Mouse (Mus musculus): ENCODE data around the gene Prr22. TPM values are rescaled to one million over a fixed set of nuclear protein-coding genes. Genes with fewer than 3 reads are reported as not detected.

The Prr22 gene
- polyA plus RNA-seq, 1 experiment from 2014 or later = 1.5 TPM

DNA sequence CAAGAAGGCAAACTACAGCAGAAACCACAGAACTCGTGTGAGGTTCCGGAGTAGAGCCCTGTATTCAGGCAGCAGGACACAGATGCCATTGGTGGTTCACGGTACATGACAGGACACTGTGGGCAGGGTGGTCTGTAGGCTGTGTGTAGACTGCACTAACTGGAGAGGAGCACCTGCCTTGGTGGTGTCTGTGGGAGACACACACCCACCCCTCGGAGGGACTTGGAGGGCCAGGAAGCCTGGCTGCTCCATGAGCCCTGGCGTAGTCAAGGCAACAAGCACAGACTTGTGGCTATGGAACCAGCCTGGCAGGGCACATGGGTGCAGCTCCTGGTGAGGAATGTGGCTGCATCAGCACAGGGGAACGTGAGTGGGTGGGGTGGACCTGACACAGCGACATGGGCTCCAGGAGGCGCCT, 49.7 kb downstream of the Prr22 start:
- H3K27me3 ChIP-seq (ENCODE audit: low read depth, poor library complexity, severe bottlenecking) = peaks cover 18% of the 10 kb centered on the region; the same call in 1 of the 2 replicates
- H3K9me3 ChIP-seq (replicated peaks) = no peaks in the 10 kb centered on the region
- H3K4me3 ChIP-seq = no peak overlapping the region
- H3K36me3 ChIP-seq = 0 out of 2 replicates have a peak, but pooled peaks cover 3% of the 10 kb centered on the region
- DNase-seq (ENCODE audit: low spot score) = no peak
- WGBS = 80% methylated on average over 8 of the region's 8 CpGs
- H3K27ac ChIP-seq (replicated peaks) = no peak overlapping the region
- peaks cover 45% of the 10 kb centered on the region for H3K4me1 ChIP-seq

Other genes starting within 250 kb of the Prr22 start
- 0.80 and 0.89 TPM in 2 replicates for gene Gm20219, start 215.9 kb upstream of the Prr22 start, polyA plus RNA-seq (2016; fragmentation: Nextera tagmentation; extraction: Ambion mirVana)
- gene Safb2, start 185.7 kb upstream of the Prr22 start, polyA plus RNA-seq (2016; fragmentation: Nextera tagmentation; extraction: Ambion mirVana) = 80.9 and 85.6 TPM in 2 replicates
- gene Safb, start 185.4 kb upstream of the Prr22 start, polyA plus RNA-seq (2016; fragmentation: Nextera tagmentation; extraction: Ambion mirVana) = 148 and 157 TPM in 2 replicates
- 197 and 202 TPM in 2 replicates for gene 2410015M20Rik, start 160.5 kb upstream of the Prr22 start, polyA plus RNA-seq (2016; fragmentation: Nextera tagmentation; extraction: Ambion mirVana)
- gene Rpl36, start 156.8 kb upstream of the Prr22 start, polyA plus RNA-seq (2016; fragmentation: Nextera tagmentation; extraction: Ambion mirVana) = 1,286 and 1,494 TPM in 2 replicates
- 52.4 and 54.4 TPM in 2 replicates for gene Lonp1, start 143.4 kb upstream of the Prr22 start, polyA plus RNA-seq (2016; fragmentation: Nextera tagmentation; extraction: Ambion mirVana)
- gene Catsperd, start 142.1 kb upstream of the Prr22 start, polyA plus RNA-seq (2016; fragmentation: Nextera tagmentation; extraction: Ambion mirVana) = 0.61 and 0.79 TPM in 2 replicates
- 140 and 145 TPM in 2 replicates for gene Ranbp3, start 97.0 kb upstream of the Prr22 start, polyA plus RNA-seq (2016; fragmentation: Nextera tagmentation; extraction: Ambion mirVana)
- 385 and 393 TPM in 2 replicates for gene Ndufa11, start 52.5 kb upstream of the Prr22 start, polyA plus RNA-seq (2016; fragmentation: Nextera tagmentation; extraction: Ambion mirVana)
- 12.0 and 16.5 TPM in 2 replicates for gene Vmac, start 52.2 kb upstream of the Prr22 start, polyA plus RNA-seq (2016; fragmentation: Nextera tagmentation; extraction: Ambion mirVana)
- gene Nrtn, start 12.7 kb upstream of the Prr22 start, polyA plus RNA-seq (2016; fragmentation: Nextera tagmentation; extraction: Ambion mirVana) = 4.1 and 5.6 TPM in 2 replicates
- gene Dus3l, start 5.5 kb upstream of the Prr22 start, polyA plus RNA-seq (2016; fragmentation: Nextera tagmentation; extraction: Ambion mirVana) = 44.7 and 45.6 TPM in 2 replicates
- 9.8 TPM in 2 replicates for gene Rfx2, start 60.8 kb downstream of the Prr22 start, polyA plus RNA-seq (2016; fragmentation: Nextera tagmentation; extraction: Ambion mirVana)
- not detected in 2 replicates for gene Acsbg2, start 104.2 kb downstream of the Prr22 start, polyA plus RNA-seq (2016; fragmentation: Nextera tagmentation; extraction: Ambion mirVana)
- 0.48 and 0.66 TPM in 2 replicates for gene 1700061G19Rik, start 105.2 kb downstream of the Prr22 start, polyA plus RNA-seq (2016; fragmentation: Nextera tagmentation; extraction: Ambion mirVana)
- gene Mllt1, start 165.2 kb downstream of the Prr22 start, polyA plus RNA-seq (2016; fragmentation: Nextera tagmentation; extraction: Ambion mirVana) = 67.7 and 77.8 TPM in 2 replicates
- not detected in 2 replicates for gene Acer1, start 211.9 kb downstream of the Prr22 start, polyA plus RNA-seq (2016; fragmentation: Nextera tagmentation; extraction: Ambion mirVana)
- 173 and 174 TPM in 2 replicates for gene Clpp, start 220.1 kb downstream of the Prr22 start, polyA plus RNA-seq (2016; fragmentation: Nextera tagmentation; extraction: Ambion mirVana)
- 40.2 and 41.3 TPM in 2 replicates for gene Alkbh7, start 227.1 kb downstream of the Prr22 start, polyA plus RNA-seq (2016; fragmentation: Nextera tagmentation; extraction: Ambion mirVana)
- 0.76 and 0.94 TPM in 2 replicates for gene Pspn, start 229.8 kb downstream of the Prr22 start, polyA plus RNA-seq (2016; fragmentation: Nextera tagmentation; extraction: Ambion mirVana)
- 81.2 and 83.3 TPM in 2 replicates for gene Gtf2f1, start 241.0 kb downstream of the Prr22 start, polyA plus RNA-seq (2016; fragmentation: Nextera tagmentation; extraction: Ambion mirVana)
- gene Gm17949, start 241.2 kb downstream of the Prr22 start, polyA plus RNA-seq (2016; fragmentation: Nextera tagmentation; extraction: Ambion mirVana) = 0.39 and 0.52 TPM in 2 replicates